Mouse (Mus musculus) embryo, embryonic 10.5 days (tissue): ENCODE measurements around the gene Hat1.
"Not testable (repeated sequence)": the region's sequence is repeated elsewhere in the genome, so short reads cannot be mapped to it uniquely, and the experiment has no call there.

Experiments
- DNase-seq: peaks from one replicate; pipeline ENCODE4 v3.0.0-alpha.2; 2015; ENCODE audit warnings: low spot score

Gene Hat1

GRCm38 (mm10) chr2:71388951-71389763, at the start of gene Hat1:
Hat1 (plus strand) TSS chr2:71388958.
- peak; percentile 99 for DNase-seq

GRCm38 (mm10) chr2:71340126-71340525, 48.6 kb upstream of the Hat1 start:
- DNase-seq = no peak

- no peak for DNase-seq
Observed at GRCm38 (mm10) chr2:71343884-71344640, 44.7 kb upstream of the Hat1 start.

- no peak for DNase-seq
Observed at GRCm38 (mm10) chr2:71347160-71347559, 41.6 kb upstream of the Hat1 start.

- no peak for DNase-seq
Observed at GRCm38 (mm10) chr2:71347732-71348490, 40.8 kb upstream of the Hat1 start.

- no peak for DNase-seq
Observed at GRCm38 (mm10) chr2:71349511-71349910, 39.2 kb upstream of the Hat1 start.

- DNase-seq = no peak
Observed at GRCm38 (mm10) chr2:71350181-71350580, 38.6 kb upstream of the Hat1 start.

- no peak for DNase-seq
Observed at GRCm38 (mm10) chr2:71350904-71351726, 37.6 kb upstream of the Hat1 start.

GRCm38 (mm10) chr2:71351727-71351987, 37.1 kb upstream of the Hat1 start:
- DNase-seq = no peak

GRCm38 (mm10) chr2:71353306-71354054, 35.3 kb upstream of the Hat1 start:
- peak; percentile 52 for DNase-seq

- no peak for DNase-seq
Observed at GRCm38 (mm10) chr2:71354055-71354425, 34.7 kb upstream of the Hat1 start.

GRCm38 (mm10) chr2:71358347-71358746, 30.4 kb upstream of the Hat1 start:
- DNase-seq = no peak

GRCm38 (mm10) chr2:71360192-71360591, 28.6 kb upstream of the Hat1 start:
- no peak for DNase-seq

- peak; percentile 29 for DNase-seq
Observed at GRCm38 (mm10) chr2:71366618-71367124, 22.1 kb upstream of the Hat1 start.

GRCm38 (mm10) chr2:71367125-71367880, 21.5 kb upstream of the Hat1 start, which contains the start of gene Slc25a12:
Slc25a12 (minus strand) TSS chr2:71367749.
- peak; percentile 93 for DNase-seq

- no peak for DNase-seq
Observed at GRCm38 (mm10) chr2:71368086-71368485, 20.7 kb upstream of the Hat1 start.

GRCm38 (mm10) chr2:71371790-71372189, 17.0 kb upstream of the Hat1 start:
- no peak for DNase-seq

GRCm38 (mm10) chr2:71372261-71372660, 16.5 kb upstream of the Hat1 start:
- not testable (repeated sequence) for DNase-seq

- DNase-seq = no peak
Observed at GRCm38 (mm10) chr2:71374275-71375155, 14.2 kb upstream of the Hat1 start.
